Mouse (Mus musculus) activated CD4-positive, CD25-positive, alpha-beta regulatory T cell, adult 4 months (primary cell): Measurements from ENCODE around the gene Serpina3i. TPM values are rescaled to one million over a fixed set of nuclear protein-coding genes. Genes with fewer than 3 reads are reported as not detected.
"Not testable (repeated sequence)": the region's sequence is repeated elsewhere in the genome, so short reads cannot be mapped to it uniquely, and the experiment has no call there.

Experiments
- ATAC-seq: one replicate; pipeline ENCODE4 v1.8.0; 2017
- polyA plus RNA-seq, 2 experiments: library from polyadenylated mRNA; unstranded; fragments of 100-300 nt; shearing (Covaris generic); gene quantifications; one replicate each; pipeline ENCODE4 v1.2.1; 2017

Serpina3i gene
- polyA plus RNA-seq, result not detected

DNA sequence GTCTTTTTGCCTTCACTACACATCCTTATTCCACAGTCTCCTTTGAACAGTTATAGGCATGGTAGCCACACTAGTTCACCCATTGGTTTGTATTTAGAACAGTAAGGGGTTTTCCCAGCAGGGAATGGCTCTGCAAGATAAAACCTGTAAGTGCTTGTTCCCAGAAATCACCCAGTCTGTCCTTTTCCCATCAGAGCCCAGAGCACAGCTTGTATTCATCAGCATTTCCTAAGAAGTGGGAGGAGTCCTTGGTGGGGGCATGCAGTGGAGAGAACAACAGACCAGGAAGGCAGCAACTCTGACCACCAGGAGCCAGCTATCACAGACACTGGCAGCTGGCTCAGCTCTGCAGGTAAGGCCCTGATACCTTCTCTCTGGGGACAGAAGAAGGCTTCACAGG, at the start of gene Serpina3i:
Serpina3i (plus strand) TSS at position 260 of the 400 bp plus-strand sequence.
- no peak for ATAC-seq

DNA sequence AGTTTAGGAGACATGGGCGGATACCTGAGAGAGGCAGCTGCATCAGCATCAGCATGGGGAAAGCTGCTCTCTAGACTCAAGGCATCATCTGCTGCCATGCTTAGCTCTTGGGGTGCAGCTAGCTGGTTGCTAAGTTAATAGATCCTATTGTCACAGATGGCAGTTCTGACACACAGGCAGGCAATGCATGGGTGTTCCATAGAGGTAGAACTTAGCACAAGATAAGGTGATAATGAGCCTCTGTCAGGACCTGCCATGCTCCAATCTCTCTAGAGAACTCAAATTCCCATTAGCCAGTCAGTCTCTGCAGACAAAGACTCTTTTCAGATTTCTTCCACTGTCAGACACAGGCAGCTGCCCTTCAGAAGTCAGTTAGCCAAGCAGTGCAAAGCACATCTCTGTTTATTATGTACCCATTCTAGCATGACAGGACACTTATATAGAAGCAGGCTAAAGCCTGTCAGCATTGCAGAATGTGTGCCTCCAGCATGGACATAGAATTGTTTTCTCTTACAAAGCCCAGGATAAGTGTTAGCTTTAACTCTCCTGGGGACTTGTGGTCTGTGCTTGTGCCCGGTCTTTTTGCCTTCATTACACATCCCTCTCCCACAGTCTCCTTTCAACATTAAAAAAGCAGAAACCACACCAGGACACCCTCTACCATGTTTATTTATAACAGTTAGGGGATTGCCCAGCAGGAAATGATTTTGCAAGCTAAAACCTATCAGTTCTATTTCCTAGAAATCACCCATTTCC, 49.1 kb upstream of the Serpina3i start:
- ATAC-seq, result peak; percentile 47

DNA sequence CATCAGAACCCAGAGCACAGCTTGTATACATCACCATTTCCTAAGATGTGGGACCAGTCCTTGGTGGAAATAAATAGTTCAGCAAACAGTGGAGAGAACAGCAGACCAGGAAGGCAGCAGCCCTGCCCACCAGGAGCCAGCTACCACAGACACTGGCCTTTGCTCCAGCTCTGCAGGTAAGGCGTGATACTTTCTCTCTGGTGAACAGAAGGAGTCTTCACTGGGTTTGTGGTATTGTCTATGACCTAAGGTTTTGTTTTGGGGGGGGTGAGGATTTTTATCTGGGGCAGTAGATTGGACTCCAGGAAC, 48.5 kb upstream of the Serpina3i start, which contains the start of gene Serpina3f:
Serpina3f (plus strand) TSS at position 100 of the 309 bp plus-strand sequence.
- ATAC-seq, result no peak

DNA sequence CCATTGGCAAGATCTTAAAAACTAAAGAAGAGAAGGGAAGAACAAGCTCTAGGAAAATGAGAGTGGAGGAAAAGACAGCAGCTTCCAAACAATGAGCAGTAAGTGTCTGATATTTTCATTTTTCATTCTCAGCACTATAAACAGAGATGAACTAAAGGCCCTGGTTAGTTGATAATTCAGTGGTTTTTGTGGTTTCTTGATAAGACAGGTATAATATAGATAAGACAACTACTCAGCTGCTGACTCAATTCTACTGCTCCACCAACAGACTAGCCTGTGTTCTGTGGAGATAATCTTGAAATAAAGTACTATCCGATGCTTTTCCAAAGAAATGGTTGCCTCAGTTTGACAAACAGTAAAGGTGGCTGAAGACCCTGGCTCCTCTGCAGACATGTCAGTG, 47.7 kb upstream of the Serpina3i start:
- ATAC-seq, result peak; percentile 42

DNA sequence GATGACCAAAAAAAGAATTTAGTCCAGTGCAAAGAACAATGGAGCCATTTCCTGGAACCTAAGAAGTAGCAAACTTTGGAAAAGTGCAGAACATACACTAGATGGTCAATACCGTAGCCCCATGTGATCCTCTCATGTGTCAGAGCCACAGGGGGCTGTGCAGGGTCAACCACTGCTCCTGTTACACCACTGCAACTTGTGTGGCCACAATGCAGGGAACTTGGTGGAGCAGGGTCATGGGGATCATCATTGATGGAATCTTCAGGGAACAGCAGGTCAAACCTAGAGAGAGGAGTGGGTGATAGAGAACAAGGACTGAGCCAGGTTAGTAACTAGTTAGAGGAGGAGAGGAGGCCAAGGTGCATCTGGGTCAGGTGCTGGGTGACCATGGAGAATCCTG, 41.3 kb upstream of the Serpina3i start:
- no peak for ATAC-seq

DNA sequence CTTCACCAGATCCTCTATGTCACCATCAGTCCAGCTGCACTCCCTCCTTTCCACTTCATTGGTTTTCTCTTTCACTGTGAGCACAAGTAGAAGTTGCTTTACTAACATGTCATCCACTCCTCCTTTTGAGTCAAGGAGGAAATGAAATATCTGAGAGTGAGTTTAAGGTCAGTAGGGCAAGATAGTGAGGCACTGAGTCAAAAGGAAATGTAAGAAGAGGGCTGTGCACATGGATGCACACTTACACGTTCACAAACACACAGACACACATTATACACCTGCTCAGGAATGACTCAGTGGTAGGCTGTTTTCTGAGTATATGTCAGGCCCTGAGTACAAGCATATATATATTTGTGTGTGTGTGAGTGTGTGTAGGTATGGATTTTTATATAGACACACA, 39.2 kb upstream of the Serpina3i start:
- ATAC-seq, result no peak

DNA sequence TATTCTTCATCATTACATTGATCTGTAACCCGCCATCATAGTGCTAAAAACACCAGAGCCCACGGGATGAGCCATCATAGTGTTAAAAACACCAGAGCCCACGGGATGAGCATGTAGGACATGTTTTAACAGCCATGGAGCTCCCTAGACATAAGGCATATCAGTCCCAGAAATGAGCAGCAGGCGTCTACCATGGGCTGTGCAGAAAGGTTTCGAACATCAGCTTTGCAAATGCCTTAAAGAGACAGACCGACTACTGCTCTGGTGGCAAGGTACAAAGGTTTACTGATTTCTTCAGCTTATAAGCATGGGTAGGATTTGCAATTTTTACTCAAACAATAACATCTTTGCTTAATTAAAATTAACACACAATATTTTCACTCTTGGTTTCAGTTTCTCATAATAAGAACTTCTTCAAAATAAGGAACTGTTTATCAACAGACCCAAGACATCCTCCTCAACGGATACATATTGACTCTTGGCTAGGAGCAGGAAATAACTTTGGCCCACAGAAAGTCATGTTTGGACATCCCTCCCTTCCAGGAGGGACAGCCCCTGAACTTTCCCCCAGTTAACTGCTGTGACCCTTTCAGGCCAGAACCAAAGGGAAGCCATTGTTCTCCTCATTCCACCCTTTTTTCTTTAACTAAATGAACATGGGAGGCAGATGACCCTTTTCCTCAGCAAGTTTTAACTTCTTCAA, 38.2 kb upstream of the Serpina3i start:
- ATAC-seq, result no peak

DNA sequence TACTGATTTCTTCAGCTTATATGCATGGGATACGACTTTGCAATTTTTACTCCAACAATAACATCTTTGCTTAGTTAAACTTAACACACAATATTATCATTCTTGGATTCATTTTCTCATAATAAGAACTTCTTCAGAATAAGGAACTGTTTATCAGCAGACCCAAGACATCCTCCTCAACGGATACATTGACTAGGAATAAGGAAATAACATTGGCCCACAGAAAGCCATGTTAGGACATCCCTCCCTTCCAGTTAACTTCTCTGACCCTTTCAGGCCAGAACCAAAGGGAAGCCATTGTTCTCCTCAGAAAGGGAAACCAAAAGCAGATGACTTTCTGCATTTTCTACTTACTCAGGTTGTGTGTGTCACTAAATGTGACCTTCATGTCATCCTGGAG, 32.2 kb upstream of the Serpina3i start:
- no peak for ATAC-seq

DNA sequence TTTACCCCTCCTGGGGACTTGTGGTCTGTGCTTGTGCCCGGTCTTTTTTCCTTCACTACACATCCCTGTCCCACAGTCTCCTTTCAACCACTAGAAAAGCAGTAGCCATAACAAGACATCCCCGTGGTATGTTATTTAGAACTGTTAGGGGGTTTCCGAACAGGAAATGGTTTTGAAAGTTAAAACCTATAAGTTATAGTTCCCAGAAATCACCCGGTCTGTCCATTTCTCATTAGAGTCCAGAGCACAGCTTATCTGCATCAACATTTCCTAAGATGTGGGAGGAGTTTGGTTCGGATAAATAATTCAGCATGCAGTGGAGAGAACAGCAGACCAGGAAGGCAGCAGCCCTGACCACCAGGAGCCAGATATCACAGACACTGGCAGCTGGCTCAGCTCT, 27.0 kb upstream of the Serpina3i start, which contains the start of gene Serpina3g:
Serpina3g (plus strand) TSS at position 331 of the 400 bp plus-strand sequence.
- peak; percentile 83 for ATAC-seq

DNA sequence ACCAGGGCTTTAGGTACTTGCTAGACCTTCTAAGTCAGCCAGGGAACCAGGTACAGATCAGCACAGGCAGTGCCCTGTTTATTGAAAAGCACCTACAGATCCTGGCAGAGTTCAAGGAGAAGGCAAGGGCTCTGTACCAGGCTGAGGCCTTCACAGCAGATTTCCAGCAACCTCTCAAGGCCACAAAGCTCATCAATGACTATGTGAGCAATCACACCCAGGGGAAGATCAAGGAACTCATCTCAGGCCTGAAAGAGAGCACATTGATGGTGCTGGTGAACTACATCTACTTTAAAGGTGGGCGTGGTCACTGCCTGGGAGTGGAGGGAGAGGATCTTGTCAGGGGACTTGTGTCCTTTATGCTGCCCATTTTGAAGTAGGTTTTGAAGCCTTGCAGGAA, 24.9 kb upstream of the Serpina3i start:
- not testable (repeated sequence) for ATAC-seq

DNA sequence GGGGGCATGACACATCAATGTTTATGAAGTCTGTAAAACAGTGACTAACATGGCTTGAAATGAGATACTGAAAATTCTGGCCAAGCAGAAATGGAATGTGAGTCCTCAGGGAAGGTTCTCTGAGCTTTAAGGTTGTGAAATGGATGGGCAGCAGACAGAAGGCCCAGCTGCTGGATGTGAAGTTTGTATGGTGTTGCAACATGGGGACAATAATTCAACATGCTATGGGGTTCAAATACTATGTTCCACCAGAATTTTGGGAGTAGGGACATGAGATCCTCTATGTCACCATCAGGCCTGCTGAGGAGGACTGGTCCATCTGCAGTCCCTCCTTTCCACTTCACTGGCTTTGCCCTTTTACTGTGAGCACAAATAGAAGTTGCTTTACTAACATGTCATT, 19.6 kb upstream of the Serpina3i start:
- ATAC-seq, result no peak

DNA sequence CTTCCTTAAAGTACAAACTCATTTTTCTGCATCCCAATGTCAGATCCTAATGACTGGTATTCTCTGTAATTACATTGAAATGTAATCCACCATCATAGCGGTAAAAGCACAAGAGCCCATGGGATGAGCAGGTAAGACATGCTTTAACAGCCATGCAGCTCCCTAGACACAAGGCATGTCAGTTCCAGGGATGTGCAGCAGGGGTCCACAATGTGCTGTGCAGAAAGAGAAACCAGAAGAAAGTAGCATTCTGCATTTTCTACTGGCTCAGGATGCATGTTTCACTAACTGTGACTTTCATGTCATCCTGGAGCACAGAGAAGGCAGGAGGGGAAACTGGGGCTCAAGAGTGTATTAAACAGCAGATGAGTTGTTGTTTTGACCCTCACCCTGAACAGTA, 17.8 kb upstream of the Serpina3i start:
- ATAC-seq, result peak; percentile 60

DNA sequence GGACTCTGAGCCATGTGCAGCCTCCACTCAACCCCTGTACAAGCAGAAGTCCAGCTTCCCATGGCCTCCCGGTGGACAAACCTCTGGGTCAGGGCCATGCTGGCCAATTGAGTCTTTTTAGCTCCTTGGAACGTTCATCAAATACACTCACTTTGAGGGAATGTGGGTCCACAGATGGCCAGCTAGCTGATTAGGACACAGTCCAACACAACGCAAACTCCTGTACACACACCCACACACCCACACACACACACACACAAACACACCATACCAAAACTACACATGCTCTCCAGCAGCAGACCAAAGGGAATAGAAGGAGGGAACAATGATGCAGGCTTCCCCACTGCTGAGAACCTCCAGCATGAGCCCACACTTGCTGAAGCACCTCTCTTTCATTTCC, 17.3 kb upstream of the Serpina3i start:
- no peak for ATAC-seq

DNA sequence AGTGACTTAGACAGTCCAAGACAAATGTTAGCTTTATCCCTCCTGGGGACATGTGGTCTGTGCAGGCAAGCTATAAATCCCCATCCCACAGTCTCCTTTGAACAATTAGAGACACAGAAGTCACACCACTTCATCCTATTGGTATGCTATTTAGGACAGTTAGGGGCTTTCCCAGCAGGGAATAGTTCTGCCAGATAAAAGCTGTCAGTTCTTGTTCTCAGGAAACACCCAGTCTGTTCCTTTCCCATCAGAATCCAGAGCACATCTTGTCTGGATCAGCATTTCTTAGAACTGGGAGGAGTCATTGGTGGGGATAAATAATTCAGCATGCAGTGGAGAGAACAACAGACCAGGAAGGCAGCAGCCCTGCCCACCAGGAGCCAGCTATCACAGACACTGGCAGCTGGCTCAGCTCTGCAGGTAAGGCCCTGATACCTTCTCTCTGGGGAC, 15.3 kb upstream of the Serpina3i start:
- no peak for ATAC-seq

DNA sequence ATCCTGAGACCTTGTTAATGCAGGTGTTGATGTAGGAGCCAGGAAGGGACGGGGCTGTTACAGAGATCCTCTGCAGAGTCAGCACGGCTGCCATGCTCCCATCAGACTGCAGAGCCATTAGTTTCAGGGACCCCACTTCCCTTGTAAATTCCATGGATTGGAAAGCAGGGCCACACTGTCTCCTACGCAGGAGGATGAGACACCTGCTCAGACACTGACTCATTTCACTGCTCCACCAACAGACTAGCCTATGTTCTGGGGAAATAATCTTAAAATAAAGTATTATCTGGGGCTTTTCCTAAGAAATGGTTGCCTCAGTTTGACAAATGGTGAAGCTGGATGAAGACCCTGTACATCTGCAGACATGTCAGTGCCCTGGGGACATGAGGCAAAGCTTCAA, 14.7 kb upstream of the Serpina3i start:
- no peak for ATAC-seq

DNA sequence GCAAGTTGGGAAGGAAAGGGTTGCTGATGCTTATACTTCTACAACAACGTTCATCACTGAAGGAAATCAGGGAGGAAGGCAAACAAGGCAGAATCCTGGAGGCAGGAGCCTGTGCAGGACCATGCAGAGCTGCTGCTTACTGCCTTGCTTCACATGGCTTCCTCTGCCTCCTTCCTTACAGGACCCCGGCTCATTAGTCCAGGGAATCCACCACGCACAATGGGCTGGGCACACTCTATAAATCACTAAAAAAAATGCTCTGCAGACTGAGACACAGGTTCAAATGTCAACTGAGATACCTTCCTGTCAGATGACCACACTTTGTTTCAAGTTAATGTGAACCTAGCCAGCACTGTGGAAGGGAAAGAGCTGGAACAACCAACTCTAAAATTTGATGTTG, 1.9 kb upstream of the Serpina3i start:
- no peak for ATAC-seq

DNA sequence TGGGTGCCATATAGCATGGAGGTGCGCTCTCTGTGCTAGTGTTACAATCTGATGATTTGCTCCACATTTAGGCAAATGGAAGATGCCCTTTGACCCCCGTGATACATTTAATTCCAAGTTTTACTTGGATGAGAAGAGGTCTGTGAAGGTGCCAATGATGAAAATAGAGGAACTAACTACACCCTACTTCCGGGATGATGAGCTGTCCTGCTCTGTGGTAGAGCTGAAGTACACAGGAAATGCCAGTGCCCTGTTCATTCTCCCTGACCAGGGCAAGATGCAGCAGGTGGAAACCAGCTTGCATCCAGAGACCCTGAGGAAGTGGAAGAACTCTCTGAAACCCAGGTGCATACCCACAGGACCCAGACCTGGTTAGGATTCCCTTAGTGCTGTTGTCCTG, 3.5 kb downstream of the Serpina3i start:
- ATAC-seq, result no peak

DNA sequence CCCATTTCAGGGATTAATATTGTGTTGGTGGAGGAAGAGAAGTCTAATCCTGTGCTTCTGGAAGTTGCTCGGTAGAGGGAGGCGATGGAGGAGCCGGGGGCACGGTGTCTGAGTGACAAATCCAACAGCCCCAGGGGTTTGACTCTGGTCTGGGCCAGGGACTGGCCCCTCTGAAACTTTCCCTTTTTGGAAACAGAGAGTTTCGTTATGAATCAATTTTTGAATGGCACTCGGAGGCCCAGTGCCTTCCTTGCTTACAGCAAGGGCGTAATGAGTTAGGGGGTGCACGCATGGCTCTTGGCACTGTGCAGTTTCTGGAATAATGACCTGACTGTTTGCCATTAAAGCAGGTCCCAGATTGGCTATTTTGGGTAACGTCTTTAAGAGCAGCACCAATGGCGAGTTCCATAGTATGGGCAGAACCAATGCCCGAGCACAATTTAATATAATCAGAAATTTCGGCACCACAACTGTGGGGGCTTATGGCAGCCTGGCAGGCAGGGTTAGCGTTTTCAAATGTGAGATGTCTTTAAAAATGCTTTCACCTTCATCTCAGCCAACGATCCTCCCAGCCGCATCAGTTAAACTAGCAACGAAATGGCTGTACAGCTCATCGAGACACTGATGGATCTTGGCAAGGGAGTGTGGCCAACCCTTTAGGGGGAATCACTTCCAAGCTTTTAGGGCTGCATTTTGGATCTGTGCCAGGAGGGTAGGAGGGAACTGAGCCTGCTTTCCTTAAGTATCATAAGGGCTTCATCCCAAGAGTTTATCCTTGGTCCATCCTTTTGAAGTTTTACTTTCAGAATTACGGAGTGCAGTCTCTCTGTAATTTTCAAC, 15.5 kb downstream of the Serpina3i start:
- ATAC-seq, result no peak

DNA sequence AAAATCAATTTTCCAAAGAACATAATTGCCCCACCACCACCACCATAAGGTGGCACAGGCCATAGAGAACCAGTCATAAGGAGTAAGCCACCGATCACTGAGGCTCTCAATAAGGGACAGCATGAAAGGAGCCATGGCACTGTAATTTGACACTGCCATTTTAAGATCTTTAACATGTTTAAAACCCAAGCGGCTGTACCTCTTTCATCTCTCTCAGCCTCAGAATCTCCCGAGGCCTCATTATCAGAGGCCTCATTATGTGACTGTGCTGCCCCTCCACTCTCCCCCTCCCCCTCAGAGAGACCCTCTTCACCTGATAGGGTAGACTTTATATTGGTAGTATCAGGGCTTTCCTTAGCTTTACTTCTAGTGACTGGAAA, 16.1 kb downstream of the Serpina3i start:
- no peak for ATAC-seq

DNA sequence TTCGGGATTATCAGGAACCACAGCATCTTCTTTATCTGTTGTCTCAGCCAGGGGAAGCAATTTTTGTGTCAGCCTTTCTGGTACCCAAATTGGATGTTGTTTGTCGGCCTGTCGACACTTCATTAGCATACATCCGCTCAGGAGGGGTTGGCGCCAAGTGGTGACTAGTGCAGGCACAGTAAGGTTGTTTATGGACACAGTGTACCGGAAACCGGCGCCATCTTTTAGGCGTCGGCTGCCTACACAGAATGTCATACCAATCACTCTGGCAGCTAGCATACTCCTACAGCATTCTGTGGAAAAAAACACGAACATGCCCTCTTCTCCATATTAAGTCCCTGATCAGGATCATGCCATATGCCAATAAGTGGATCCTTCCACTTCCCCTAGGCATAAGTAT, 20.5 kb downstream of the Serpina3i start:
- ATAC-seq, result no peak

DNA sequence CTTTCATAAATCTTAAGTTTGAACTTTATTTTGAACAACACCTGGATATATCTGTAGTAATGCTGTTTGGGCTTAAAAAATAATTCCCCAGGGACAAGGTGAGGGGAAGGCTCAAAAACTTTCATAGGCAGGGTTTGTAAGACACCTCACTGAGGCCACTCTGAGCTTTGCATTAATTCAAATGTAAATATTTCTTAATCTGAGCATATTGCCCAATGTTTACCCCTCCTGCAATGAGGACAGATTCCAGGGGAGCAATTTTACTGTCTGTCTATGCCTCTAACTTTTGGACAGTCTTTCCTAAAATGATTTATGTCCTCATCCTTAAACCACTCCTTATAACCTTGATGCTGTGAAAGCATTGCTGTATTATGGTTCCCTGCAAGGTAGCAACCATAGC, 25.4 kb downstream of the Serpina3i start:
- no peak for ATAC-seq

DNA sequence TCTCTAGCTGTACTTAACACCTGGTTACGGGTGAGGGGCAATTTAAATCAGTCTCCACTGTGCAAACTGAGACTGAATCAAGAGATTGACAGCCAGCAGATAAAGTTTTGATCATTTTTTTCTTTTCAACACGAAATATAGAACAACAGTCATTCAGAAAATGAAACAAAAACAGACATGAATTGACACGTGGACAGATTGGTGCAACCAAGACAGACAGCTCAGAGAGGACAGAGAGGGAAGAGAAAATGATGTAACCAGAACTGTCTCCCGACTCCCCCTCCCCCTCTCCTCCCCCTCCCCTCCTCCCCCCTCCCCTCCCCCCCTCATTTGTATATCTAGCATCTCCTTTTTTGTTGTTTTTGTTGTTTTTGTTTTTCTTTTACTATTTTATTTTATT, 26.9 kb downstream of the Serpina3i start:
- peak; percentile 49 for ATAC-seq

DNA sequence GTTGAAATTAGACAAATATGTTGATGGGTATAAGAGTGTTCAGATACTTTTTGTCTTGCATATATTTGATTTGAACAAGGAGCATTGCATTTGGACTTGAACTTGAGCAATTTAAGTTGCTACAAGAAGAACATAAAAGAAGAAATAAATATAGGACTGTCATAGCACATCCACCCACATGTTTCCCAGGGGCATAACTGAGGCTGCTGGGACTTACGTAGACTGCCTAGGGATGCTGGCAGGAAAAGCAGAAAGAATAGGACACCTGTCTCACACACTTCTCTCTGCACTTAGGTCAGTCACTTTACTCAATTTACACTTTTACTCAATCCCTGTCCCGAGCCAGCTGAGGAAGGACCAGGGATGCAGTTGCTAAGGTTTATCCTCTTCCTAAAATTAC, 31.0 kb downstream of the Serpina3i start:
- ATAC-seq, result no peak
